Mouse (Mus musculus): ENCODE measurements at regions not wholly inside any gene's neighbourhood (a gene's known extent, or its start where the extent isn't known, plus 50 kb on each side); places are given as distances from the start of the nearest gene placed in this dataset.

GRCm38 (mm10) chr3:150109561-150109960 is 1119.2 kb upstream of the Adgrl2 start:
- WGBS: 54% methylated on average over 5 of the region's 5 CpGs
- no peaks in the 10 kb centered on the region for H3K4me1 ChIP-seq (replicated peaks; ENCODE audit: control insufficient read depth, insufficient read depth, low read length)
- no peak for ATAC-seq

GRCm38 (mm10) chr3:150112231-150112630 is 1121.9 kb upstream of the Adgrl2 start:
- ATAC-seq: no peak
- 95% methylated on average over 6 of the region's 6 CpGs for WGBS
- H3K9me3 ChIP-seq (ENCODE audit: control insufficient read depth, low read length): no peaks in the 10 kb centered on the region

More at GRCm38 (mm10) chr3:150109561-150109960, 1119.2 kb upstream of the Adgrl2 start:
- H3K27me3 ChIP-seq (replicated peaks; ENCODE audit: control insufficient read depth, insufficient read depth, low read length): no peaks in the 10 kb centered on the region
- no peak overlapping the region for H3K4me3 ChIP-seq (replicated peaks; ENCODE audit: low read length)
- no peak overlapping the region for H3K27ac ChIP-seq (ENCODE audit: low read length)
- no peak overlapping the region for H3K4me2 ChIP-seq (ENCODE audit: low read length)
- H3K9ac ChIP-seq (replicated peaks; ENCODE audit: low read depth, low read length): no peak overlapping the region
- H3K36me3 ChIP-seq (ENCODE audit: control insufficient read depth, insufficient read depth): no peaks in the 10 kb centered on the region
- H3K9me3 ChIP-seq (ENCODE audit: control insufficient read depth, low read length): no peaks in the 10 kb centered on the region

GRCm38 (mm10) chr3:150119866-150120265 is 1129.5 kb upstream of the Adgrl2 start:
- 78% methylated on average over 3 of the region's 3 CpGs for WGBS
- no peak overlapping the region for H3K27ac ChIP-seq (ENCODE audit: low read length)
- ATAC-seq: no peak

More at GRCm38 (mm10) chr3:150112231-150112630, 1121.9 kb upstream of the Adgrl2 start:
- Histone ChIP-seq H3K4me2 (ENCODE audit: low read length) (no peak overlapping the region), H3K27me3 (replicated peaks; ENCODE audit: control insufficient read depth, insufficient read depth, low read length) (no peaks in the 10 kb centered on the region), H3K9ac (replicated peaks; ENCODE audit: low read depth, low read length) (no peak overlapping the region), H3K27ac (ENCODE audit: low read length) (no peak overlapping the region), H3K4me1 (replicated peaks; ENCODE audit: control insufficient read depth, insufficient read depth, low read length) (no peaks in the 10 kb centered on the region), H3K36me3 (ENCODE audit: control insufficient read depth, insufficient read depth) (no peaks in the 10 kb centered on the region), H3K4me3 (replicated peaks; ENCODE audit: low read length) (no peak overlapping the region)

GRCm38 (mm10) chr3:150146635-150147034 is 1156.3 kb upstream of the Adgrl2 start:
- Histone ChIP-seq H3K4me2 (ENCODE audit: low read length) (no peak overlapping the region), H3K4me3 (replicated peaks; ENCODE audit: low read length) (no peak overlapping the region), H3K9ac (replicated peaks; ENCODE audit: low read depth, low read length) (no peak overlapping the region), H3K9me3 (ENCODE audit: control insufficient read depth, low read length) (no peaks in the 10 kb centered on the region), H3K4me1 (replicated peaks; ENCODE audit: control insufficient read depth, insufficient read depth, low read length) (no peaks in the 10 kb centered on the region), H3K27me3 (replicated peaks; ENCODE audit: control insufficient read depth, insufficient read depth, low read length) (no peaks in the 10 kb centered on the region), H3K36me3 (ENCODE audit: control insufficient read depth, insufficient read depth) (no peaks in the 10 kb centered on the region), H3K27ac (ENCODE audit: low read length) (no peak overlapping the region)
- ATAC-seq: no peak
- WGBS: 89% methylated on average over 1 of the region's 1 CpGs

More at GRCm38 (mm10) chr3:150119866-150120265, 1129.5 kb upstream of the Adgrl2 start:
- no peaks in the 10 kb centered on the region for H3K9me3 ChIP-seq (ENCODE audit: control insufficient read depth, low read length)
- H3K36me3 ChIP-seq (ENCODE audit: control insufficient read depth, insufficient read depth): no peaks in the 10 kb centered on the region
- no peak overlapping the region for H3K4me2 ChIP-seq (ENCODE audit: low read length)
- H3K4me1 ChIP-seq (replicated peaks; ENCODE audit: control insufficient read depth, insufficient read depth, low read length): no peaks in the 10 kb centered on the region
- H3K4me3 ChIP-seq (replicated peaks; ENCODE audit: low read length): no peak overlapping the region
- no peak overlapping the region for H3K9ac ChIP-seq (replicated peaks; ENCODE audit: low read depth, low read length)
- no peaks in the 10 kb centered on the region for H3K27me3 ChIP-seq (replicated peaks; ENCODE audit: control insufficient read depth, insufficient read depth, low read length)

- WGBS: 83% methylated on average over 7 of the region's 7 CpGs
- H3K27ac ChIP-seq (ENCODE audit: low read length): no peak overlapping the region
- no peaks in the 10 kb centered on the region for H3K4me1 ChIP-seq (replicated peaks; ENCODE audit: control insufficient read depth, insufficient read depth, low read length)
- no peak overlapping the region for H3K4me3 ChIP-seq (replicated peaks; ENCODE audit: low read length)
- ATAC-seq: no peak
- H3K27me3 ChIP-seq (replicated peaks; ENCODE audit: control insufficient read depth, insufficient read depth, low read length): no peaks in the 10 kb centered on the region
- no peak overlapping the region for H3K9ac ChIP-seq (replicated peaks; ENCODE audit: low read depth, low read length)
- H3K4me2 ChIP-seq (ENCODE audit: low read length): no peak overlapping the region
- H3K36me3 ChIP-seq (ENCODE audit: control insufficient read depth, insufficient read depth): no peaks in the 10 kb centered on the region
- no peaks in the 10 kb centered on the region for H3K9me3 ChIP-seq (ENCODE audit: control insufficient read depth, low read length)
Measured at GRCm38 (mm10) chr3:150151152-150151822, 1160.9 kb upstream of the Adgrl2 start.

GRCm38 (mm10) chr3:150151823-150152158 is 1161.4 kb upstream of the Adgrl2 start:
- no peak overlapping the region for H3K27ac ChIP-seq (ENCODE audit: low read length)
- H3K9me3 ChIP-seq (ENCODE audit: control insufficient read depth, low read length): no peaks in the 10 kb centered on the region
- H3K4me1 ChIP-seq (replicated peaks; ENCODE audit: control insufficient read depth, insufficient read depth, low read length): no peaks in the 10 kb centered on the region
- ATAC-seq: no peak
- H3K4me3 ChIP-seq (replicated peaks; ENCODE audit: low read length): no peak overlapping the region
- no peak overlapping the region for H3K9ac ChIP-seq (replicated peaks; ENCODE audit: low read depth, low read length)
- no peaks in the 10 kb centered on the region for H3K27me3 ChIP-seq (replicated peaks; ENCODE audit: control insufficient read depth, insufficient read depth, low read length)
- H3K4me2 ChIP-seq (ENCODE audit: low read length): no peak overlapping the region
- WGBS: 91% methylated on average over 8 of the region's 8 CpGs
- no peaks in the 10 kb centered on the region for H3K36me3 ChIP-seq (ENCODE audit: control insufficient read depth, insufficient read depth)

GRCm38 (mm10) chr3:150152893-150153292 is 1162.5 kb upstream of the Adgrl2 start:
- H3K27me3 ChIP-seq (replicated peaks; ENCODE audit: control insufficient read depth, insufficient read depth, low read length): no peaks in the 10 kb centered on the region
- ATAC-seq: no peak
- H3K9me3 ChIP-seq (ENCODE audit: control insufficient read depth, low read length): no peaks in the 10 kb centered on the region
- no peaks in the 10 kb centered on the region for H3K4me1 ChIP-seq (replicated peaks; ENCODE audit: control insufficient read depth, insufficient read depth, low read length)
- H3K4me2 ChIP-seq (ENCODE audit: low read length): no peak overlapping the region
- WGBS: 25% methylated on average over 3 of the region's 3 CpGs
- no peak overlapping the region for H3K27ac ChIP-seq (ENCODE audit: low read length)
- H3K4me3 ChIP-seq (replicated peaks; ENCODE audit: low read length): no peak overlapping the region
- no peak overlapping the region for H3K9ac ChIP-seq (replicated peaks; ENCODE audit: low read depth, low read length)
- H3K36me3 ChIP-seq (ENCODE audit: control insufficient read depth, insufficient read depth): no peaks in the 10 kb centered on the region

GRCm38 (mm10) chr3:150185807-150186206 is 1195.5 kb upstream of the Adgrl2 start:
- 86% methylated on average over 2 of the region's 2 CpGs for WGBS
- Histone ChIP-seq H3K27ac (ENCODE audit: low read length) (no peak overlapping the region), H3K4me2 (ENCODE audit: low read length) (no peak overlapping the region), H3K9ac (replicated peaks; ENCODE audit: low read depth, low read length) (no peak overlapping the region), H3K27me3 (replicated peaks; ENCODE audit: control insufficient read depth, insufficient read depth, low read length) (no peaks in the 10 kb centered on the region), H3K4me3 (replicated peaks; ENCODE audit: low read length) (no peak overlapping the region), H3K36me3 (ENCODE audit: control insufficient read depth, insufficient read depth) (no peaks in the 10 kb centered on the region), H3K9me3 (ENCODE audit: control insufficient read depth, low read length) (no peaks in the 10 kb centered on the region), H3K4me1 (replicated peaks; ENCODE audit: control insufficient read depth, insufficient read depth, low read length) (no peaks in the 10 kb centered on the region)
- no peak for ATAC-seq

GRCm38 (mm10) chr3:150193132-150193531 is 1202.8 kb upstream of the Adgrl2 start:
- H3K36me3 ChIP-seq (ENCODE audit: control insufficient read depth, insufficient read depth): no peaks in the 10 kb centered on the region
- H3K9me3 ChIP-seq (ENCODE audit: control insufficient read depth, low read length): no peaks in the 10 kb centered on the region
- H3K9ac ChIP-seq (replicated peaks; ENCODE audit: low read depth, low read length): no peak overlapping the region
- no peak overlapping the region for H3K4me3 ChIP-seq (replicated peaks; ENCODE audit: low read length)
- 83% methylated on average over 4 of the region's 4 CpGs for WGBS
- no peak overlapping the region for H3K27ac ChIP-seq (ENCODE audit: low read length)
- no peak overlapping the region for H3K4me2 ChIP-seq (ENCODE audit: low read length)
- ATAC-seq: no peak
- H3K4me1 ChIP-seq (replicated peaks; ENCODE audit: control insufficient read depth, insufficient read depth, low read length): no peaks in the 10 kb centered on the region
- H3K27me3 ChIP-seq (replicated peaks; ENCODE audit: control insufficient read depth, insufficient read depth, low read length): no peaks in the 10 kb centered on the region

- Histone ChIP-seq H3K9ac (replicated peaks; ENCODE audit: low read depth, low read length) (no peak overlapping the region), H3K4me3 (replicated peaks; ENCODE audit: low read length) (no peak overlapping the region), H3K4me1 (replicated peaks; ENCODE audit: control insufficient read depth, insufficient read depth, low read length) (no peaks in the 10 kb centered on the region), H3K27ac (ENCODE audit: low read length) (no peak overlapping the region), H3K9me3 (ENCODE audit: control insufficient read depth, low read length) (no peaks in the 10 kb centered on the region), H3K27me3 (replicated peaks; ENCODE audit: control insufficient read depth, insufficient read depth, low read length) (no peaks in the 10 kb centered on the region), H3K36me3 (ENCODE audit: control insufficient read depth, insufficient read depth) (no peaks in the 10 kb centered on the region), H3K4me2 (ENCODE audit: low read length) (no peak overlapping the region)
- no peak for ATAC-seq
- 69% methylated on average over 5 of the region's 5 CpGs for whole genome bisulfite sequencing
Measured at GRCm38 (mm10) chr3:150198492-150198891, 1208.1 kb upstream of the Adgrl2 start.

All from forebrain, embryonic 16.5 days (tissue).